Mouse (Mus musculus) liver, embryonic 16.5 days (tissue): Measurements from ENCODE around the gene Rspry1. TPM values are rescaled to one million over a fixed set of nuclear protein-coding genes. Genes with fewer than 3 reads are reported as not detected.

Source experiments
- ATAC-seq: fragments of 200-750 bp; cut with Nextera tagmentation; 2 replicates; pipeline ENCODE4 v1.8.0; 2017; ENCODE audit warnings: low read depth, mild to moderate bottlenecking, moderate number of reproducible peaks, moderate library complexity
- H3K27ac ChIP-seq: fragments of 300-500 bp; sonication (generic); 2 replicates; pipeline ENCODE4 v1.5.1; 2014; ENCODE audit warnings: mild to moderate bottlenecking, low read length
- H3K27me3 ChIP-seq: fragments of 300-500 bp; sonication (generic); 2 replicates; pipeline ENCODE4 v1.6.1; 2014; ENCODE audit warnings: low read depth, low read length, mixed read lengths; ENCODE audit not compliant: control insufficient read depth, insufficient read depth
- H3K36me3 ChIP-seq: fragments of 300-500 bp; sonication (generic); 2 replicates; pipeline ENCODE4 v1.6.1; 2014; ENCODE audit warnings: mild to moderate bottlenecking; ENCODE audit not compliant: control insufficient read depth, insufficient read depth
- H3K4me1 ChIP-seq: fragments of 300-500 bp; sonication (generic); 2 replicates; pipeline ENCODE4 v1.6.1; 2014; ENCODE audit warnings: low read depth, low read length, mixed read lengths; ENCODE audit not compliant: control insufficient read depth
- H3K4me2 ChIP-seq: fragments of 300-500 bp; sonication (generic); 2 replicates; pipeline ENCODE4 v1.6.1; 2014; ENCODE audit warnings: low read depth, low read length, mixed read lengths
- H3K4me3 ChIP-seq: fragments of 300-500 bp; sonication (generic); 2 replicates; pipeline ENCODE4 v1.5.1; 2014; ENCODE audit warnings: low read depth, mild to moderate bottlenecking, low read length
- H3K9ac ChIP-seq: fragments of 300-500 bp; sonication (generic); 2 replicates; pipeline ENCODE4 v1.6.1; 2014; ENCODE audit warnings: low read depth, low read length
- H3K9me3 ChIP-seq: fragments of 300-500 bp; sonication (generic); replicated peaks from 2 replicates; pipeline ENCODE4 v1.6.1; 2016; ENCODE audit warnings: low read length; ENCODE audit not compliant: control insufficient read depth
- WGBS: fragments of 180-500 bp; shearing (Covaris S2); extraction: QIAGEN DNeasy Blood & Tissue Kit; methylation state at CpG from one replicate; pipeline ENCODE4 v1.1.7; 2014; ENCODE audit not compliant: insufficient replicate concordance; 5-methylcytosine and 5-hydroxymethylcytosine counted together
- polyA plus RNA-seq: library from polyadenylated mRNA; unstranded; fragments of >200 nt; fragmentation: Nextera tagmentation; extraction: Ambion mirVana; gene quantifications from 2 replicates; pipeline ENCODE4 v1.2.1, GENCODE M21; 2015

The Rspry1 gene
- polyA plus RNA-seq, 1 experiment from 2014 or later = 14.4 TPM

GRCm38 (mm10) chr8:94664722-94665121 lies 63.0 kb downstream of the Rspry1 start:
- 54% methylated on average over 2 of the region's 2 CpGs for WGBS
- H3K27me3 ChIP-seq = no peaks in the 10 kb centered on the region
- no peak overlapping the region for H3K4me3 ChIP-seq
- ATAC-seq = no peak
- H3K4me1 ChIP-seq = peaks cover 12% of the 10 kb centered on the region
- no peaks in the 10 kb centered on the region for H3K9me3 ChIP-seq
- no peak overlapping the region for H3K27ac ChIP-seq
- H3K36me3 ChIP-seq = no peaks in the 10 kb centered on the region
- H3K9ac ChIP-seq = no peak overlapping the region
- H3K4me2 ChIP-seq = no peak overlapping the region

DNA sequence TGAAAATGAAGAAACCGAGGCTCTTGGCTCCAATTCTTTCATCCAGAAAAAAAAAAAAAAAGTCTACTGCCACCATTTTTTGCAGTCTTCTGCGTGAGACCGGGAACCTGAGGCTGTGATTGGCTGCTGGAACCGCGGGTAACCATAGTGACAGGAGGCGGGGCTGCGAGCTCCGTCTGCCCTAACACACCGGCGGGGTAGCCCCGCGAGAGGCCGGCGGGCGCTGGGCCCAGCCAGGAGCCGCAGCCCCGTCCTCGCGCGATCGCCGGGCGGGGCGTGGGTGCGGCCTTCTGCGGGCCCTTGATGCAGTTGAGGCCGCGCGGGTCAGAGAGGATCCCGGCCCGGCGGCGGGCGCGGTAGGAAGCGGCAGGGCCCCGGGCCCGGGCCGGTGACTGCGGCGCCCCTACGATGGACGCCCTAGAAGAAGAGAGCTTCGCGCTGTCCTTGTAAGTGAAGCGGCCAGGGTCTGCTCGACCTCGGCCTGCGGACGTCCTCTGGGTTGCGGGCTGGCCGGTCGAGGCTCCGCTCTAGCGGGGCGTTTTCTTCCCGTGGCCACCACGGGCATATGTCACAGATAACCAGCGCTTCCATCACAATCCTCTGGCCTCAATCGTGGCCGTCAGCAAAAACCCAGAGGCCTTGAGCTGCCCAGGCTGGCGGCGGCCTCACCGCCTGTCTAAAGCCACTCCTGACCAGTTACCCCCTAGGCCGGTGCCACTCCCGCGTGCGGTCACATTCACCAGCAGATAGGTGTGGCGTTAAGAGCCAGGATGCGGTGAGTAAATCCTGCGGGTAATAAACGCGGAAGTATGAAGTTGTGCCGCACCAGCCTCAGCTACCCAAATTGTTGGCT lies 64.9 kb downstream of the Rspry1 start, which contains the start of gene Arl2bp:
Arl2bp (plus strand) TSS at position 145 of the 853 bp plus-strand sequence.
- Histone ChIP-seq H3K4me1 (peaks cover 12% of the 10 kb centered on the region), H3K27me3 (no peaks in the 10 kb centered on the region), H3K9me3 (no peaks in the 10 kb centered on the region), H3K27ac (peak within 1 kb of the TSS; percentile 79), H3K4me3 (peak within 1 kb of the TSS; percentile 81), H3K4me2 (peak within 1 kb of the TSS; percentile 98), H3K9ac (peak within 1 kb of the TSS; percentile 92), H3K36me3 (peaks cover 2% of the 10 kb centered on the region; the same call in 1 of the 2 replicates)
- WGBS = under 1% methylated on average over 74 of the region's 74 CpGs
- peak; percentile 99 for ATAC-seq

DNA sequence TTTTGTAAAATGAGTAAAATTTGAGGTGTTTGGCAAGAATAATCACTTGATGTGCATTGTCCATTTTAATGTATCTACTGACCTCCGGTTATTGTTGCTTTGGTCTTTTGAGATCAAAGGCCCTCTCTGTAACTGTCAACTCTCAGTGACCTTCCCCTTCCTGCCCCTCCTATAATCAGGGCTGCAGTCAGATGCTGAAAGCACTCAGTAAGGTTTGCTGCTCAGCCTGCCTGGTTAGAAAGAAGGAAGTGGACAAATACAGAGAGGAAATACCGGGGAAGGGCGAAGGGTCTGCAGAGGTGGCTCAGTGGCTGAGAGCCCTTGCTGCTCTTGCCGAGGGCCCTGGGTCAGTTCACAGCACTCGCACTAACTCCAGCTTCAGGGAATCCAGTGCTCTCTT lies 72.6 kb downstream of the Rspry1 start:
- no peak for ATAC-seq
- no peaks in the 10 kb centered on the region for H3K27me3 ChIP-seq
- no peak overlapping the region for H3K4me2 ChIP-seq
- WGBS = 40% methylated on average over 5 of the region's 5 CpGs
- H3K9me3 ChIP-seq = no peaks in the 10 kb centered on the region
- H3K27ac ChIP-seq = no peak overlapping the region
- no peak overlapping the region for H3K9ac ChIP-seq
- peaks cover 13% of the 10 kb centered on the region for H3K36me3 ChIP-seq
- H3K4me1 ChIP-seq = no peaks in the 10 kb centered on the region
- H3K4me3 ChIP-seq = no peak overlapping the region

- Histone ChIP-seq H3K4me3 (no peak overlapping the region), H3K27ac (no peak overlapping the region), H3K27me3 (no peaks in the 10 kb centered on the region), H3K36me3 (peaks cover 13% of the 10 kb centered on the region), H3K9ac (no peak overlapping the region), H3K4me1 (no peaks in the 10 kb centered on the region), H3K4me2 (no peak overlapping the region), H3K9me3 (peaks cover 4% of the 10 kb centered on the region; the same call in 1 of the 2 replicates)
- 80% methylated on average over 6 of the region's 6 CpGs for WGBS
- no peak for ATAC-seq
Observed at GRCm38 (mm10) chr8:94675923-94676322, 74.2 kb downstream of the Rspry1 start.

DNA sequence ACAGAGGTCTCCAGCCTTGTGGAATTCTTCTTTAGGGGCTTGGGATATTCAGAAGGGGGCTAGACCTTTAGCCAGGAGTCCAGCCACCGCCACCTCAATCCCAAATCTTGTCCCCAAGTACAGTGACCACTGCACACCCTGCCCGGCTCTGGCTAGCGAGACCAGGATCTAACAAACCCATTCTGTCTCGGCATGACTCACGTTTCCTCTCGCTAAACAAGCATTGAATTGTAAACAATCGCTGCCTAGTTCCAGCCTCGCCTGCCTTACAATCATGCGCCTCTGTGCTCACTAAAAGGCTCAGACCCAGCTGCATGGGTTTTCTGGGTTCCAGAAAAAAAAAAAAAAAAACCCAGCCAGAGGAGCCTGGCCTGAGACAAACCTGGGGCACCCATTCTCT lies 76.8 kb downstream of the Rspry1 start:
- H3K4me2 ChIP-seq = no peak overlapping the region
- H3K4me3 ChIP-seq = no peak overlapping the region
- no peaks in the 10 kb centered on the region for H3K4me1 ChIP-seq
- ATAC-seq = no peak
- no peak overlapping the region for H3K27ac ChIP-seq
- peaks cover 4% of the 10 kb centered on the region; the same call in 1 of the 2 replicates for H3K9me3 ChIP-seq
- H3K36me3 ChIP-seq = no peaks in the 10 kb centered on the region
- no peak overlapping the region for H3K9ac ChIP-seq
- H3K27me3 ChIP-seq = no peaks in the 10 kb centered on the region
- 35% methylated on average over 9 of the region's 9 CpGs for WGBS

- Histone ChIP-seq H3K4me2 (no peak overlapping the region), H3K27me3 (no peaks in the 10 kb centered on the region), H3K4me3 (no peak overlapping the region), H3K36me3 (no peaks in the 10 kb centered on the region), H3K9ac (no peak overlapping the region), H3K27ac (no peak overlapping the region), H3K9me3 (peaks cover 4% of the 10 kb centered on the region; the same call in 1 of the 2 replicates), H3K4me1 (no peaks in the 10 kb centered on the region)
- WGBS = 71% methylated on average over 3 of the region's 3 CpGs
- no peak for ATAC-seq
Observed at GRCm38 (mm10) chr8:94680414-94680813, 78.7 kb downstream of the Rspry1 start.

GRCm38 (mm10) chr8:94682732-94683524 lies 81.2 kb downstream of the Rspry1 start:
- H3K27ac ChIP-seq = no peak overlapping the region
- no peak overlapping the region for H3K4me2 ChIP-seq
- no peak for ATAC-seq
- H3K4me3 ChIP-seq = no peak overlapping the region
- no peak overlapping the region for H3K9ac ChIP-seq
- peaks cover 4% of the 10 kb centered on the region; the same call in 1 of the 2 replicates for H3K9me3 ChIP-seq
- no peaks in the 10 kb centered on the region for H3K27me3 ChIP-seq
- 63% methylated on average over 16 of the region's 16 CpGs for WGBS
- no peaks in the 10 kb centered on the region for H3K36me3 ChIP-seq
- H3K4me1 ChIP-seq = no peaks in the 10 kb centered on the region

GRCm38 (mm10) chr8:94684287-94684686 lies 82.5 kb downstream of the Rspry1 start:
- no peak overlapping the region for H3K27ac ChIP-seq
- no peak for ATAC-seq
- no peaks in the 10 kb centered on the region for H3K27me3 ChIP-seq
- no peak overlapping the region for H3K4me2 ChIP-seq
- 42% methylated on average over 4 of the region's 4 CpGs for WGBS
- H3K4me1 ChIP-seq = no peaks in the 10 kb centered on the region
- H3K36me3 ChIP-seq = no peaks in the 10 kb centered on the region
- no peak overlapping the region for H3K9ac ChIP-seq
- H3K9me3 ChIP-seq = peaks cover 4% of the 10 kb centered on the region; the same call in 1 of the 2 replicates
- no peak overlapping the region for H3K4me3 ChIP-seq
